Mouse (Mus musculus) limb, embryonic 11.5 days (tissue): Measurements from ENCODE around the gene Ptpn14. TPM values are rescaled to one million over a fixed set of nuclear protein-coding genes. Genes with fewer than 3 reads are reported as not detected.

Source experiments
- ATAC-seq: fragments of 200-750 bp; cut with Nextera tagmentation; 2 replicates; pipeline ENCODE4 v1.8.0; 2017; ENCODE audit warnings: low read depth; ENCODE audit not compliant: insufficient number of reproducible peaks, low FRiP score, low TSS enrichment
- DNase-seq: peaks from one replicate; pipeline ENCODE4 v3.0.0-alpha.2; 2015; ENCODE audit warnings: low spot score
- H3K27ac ChIP-seq: fragments of 300-500 bp; sonication (generic); replicated peaks from 2 replicates; pipeline ENCODE4 v1.5.1; 2014; ENCODE audit warnings: low read depth, mild to moderate bottlenecking, low read length
- H3K27me3 ChIP-seq: fragments of 300-500 bp; sonication (generic); 2 replicates; pipeline ENCODE4 v1.6.1; 2014; ENCODE audit warnings: mild to moderate bottlenecking, low read length, mixed read lengths; ENCODE audit not compliant: control insufficient read depth, insufficient read depth
- H3K36me3 ChIP-seq: fragments of 300-500 bp; sonication (generic); 2 replicates; pipeline ENCODE4 v1.6.1; 2014; ENCODE audit warnings: mild to moderate bottlenecking, low read length, moderate library complexity, mixed read lengths; ENCODE audit not compliant: control insufficient read depth, insufficient read depth
- H3K4me1 ChIP-seq: fragments of 300-500 bp; sonication (generic); 2 replicates; pipeline ENCODE4 v1.6.1; 2014; ENCODE audit warnings: low read length, mixed read lengths; ENCODE audit not compliant: control insufficient read depth, insufficient read depth
- H3K4me2 ChIP-seq: fragments of 300-500 bp; sonication (generic); 2 replicates; pipeline ENCODE4 v1.6.1; 2014; ENCODE audit warnings: low read depth, mild to moderate bottlenecking, moderate library complexity; ENCODE audit not compliant: severe bottlenecking
- H3K4me3 ChIP-seq: fragments of 300-500 bp; sonication (generic); 2 replicates; pipeline ENCODE4 v1.5.1; 2014; ENCODE audit warnings: low read depth, low read length
- H3K9ac ChIP-seq: fragments of 300-500 bp; sonication (generic); 2 replicates; pipeline ENCODE4 v1.6.1; 2014; ENCODE audit warnings: mild to moderate bottlenecking, low read length
- H3K9me3 ChIP-seq: fragments of 300-500 bp; sonication (generic); 2 replicates; pipeline ENCODE4 v1.6.1; 2016; ENCODE audit warnings: low read length; ENCODE audit not compliant: control insufficient read depth
- WGBS: fragments of 180-500 bp; shearing (Covaris S2); extraction: QIAGEN DNeasy Blood & Tissue Kit; methylation state at CpG from one replicate; pipeline ENCODE4 v1.1.7; 2014; 5-methylcytosine and 5-hydroxymethylcytosine counted together
- polyA plus RNA-seq: library from polyadenylated mRNA; unstranded; fragments of >200 nt; fragmentation: Nextera tagmentation; extraction: Ambion mirVana; gene quantifications from 2 replicates; pipeline ENCODE4 v1.2.1, GENCODE M21; 2014

The Ptpn14 gene
- polyA plus RNA-seq, 1 experiment from 2014 or later: 8.8 TPM

GRCm38 (mm10) chr1:189764258-189764657 is 36.2 kb downstream of the Ptpn14 start:
- Histone ChIP-seq H3K27ac (no peak overlapping the region), H3K36me3 (no peaks in the 10 kb centered on the region), H3K4me1 (peaks cover 15% of the 10 kb centered on the region), H3K4me2 (no peak overlapping the region), H3K9ac (no peak overlapping the region), H3K27me3 (no peaks in the 10 kb centered on the region), H3K4me3 (no peak overlapping the region), H3K9me3 (no peaks in the 10 kb centered on the region)
- no peak for DNase-seq
- ATAC-seq: no peak
- 77% methylated on average over 5 of the region's 5 CpGs for WGBS

- Histone ChIP-seq H3K4me1 (no peaks in the 10 kb centered on the region), H3K36me3 (no peaks in the 10 kb centered on the region), H3K4me2 (no peak overlapping the region), H3K27ac (no peak overlapping the region), H3K9ac (no peak overlapping the region), H3K9me3 (no peaks in the 10 kb centered on the region), H3K27me3 (no peaks in the 10 kb centered on the region), H3K4me3 (no peak overlapping the region)
- DNase-seq (no peak), ATAC-seq (no peak)
- 54% methylated on average over 10 of the region's 10 CpGs for WGBS
These were observed 39.1 kb downstream of the Ptpn14 start for GRCm38 (mm10) chr1:189767164-189767563.

GRCm38 (mm10) chr1:189767910-189768309 is 39.8 kb downstream of the Ptpn14 start:
- H3K4me1 ChIP-seq: no peaks in the 10 kb centered on the region
- DNase-seq: no peak
- no peak overlapping the region for H3K27ac ChIP-seq
- H3K9me3 ChIP-seq: no peaks in the 10 kb centered on the region
- H3K4me2 ChIP-seq: no peak overlapping the region
- no peaks in the 10 kb centered on the region for H3K27me3 ChIP-seq
- no peak overlapping the region for H3K4me3 ChIP-seq
- ATAC-seq: no peak
- no peaks in the 10 kb centered on the region for H3K36me3 ChIP-seq
- no peak overlapping the region for H3K9ac ChIP-seq
- 72% methylated on average over 9 of the region's 9 CpGs for WGBS

- Histone ChIP-seq H3K4me2 (no peak overlapping the region), H3K4me3 (no peak overlapping the region), H3K36me3 (no peaks in the 10 kb centered on the region), H3K27me3 (no peaks in the 10 kb centered on the region), H3K9ac (no peak overlapping the region), H3K9me3 (no peaks in the 10 kb centered on the region), H3K27ac (no peak overlapping the region), H3K4me1 (no peaks in the 10 kb centered on the region)
- no peak for DNase-seq
- 82% methylated on average over 3 of the region's 3 CpGs for WGBS
- no peak for ATAC-seq
These were observed 42.4 kb downstream of the Ptpn14 start for GRCm38 (mm10) chr1:189770516-189770915.

- H3K4me3 ChIP-seq: no peak overlapping the region
- H3K27ac ChIP-seq: no peak overlapping the region
- no peak overlapping the region for H3K9ac ChIP-seq
- DNase-seq: no peak
- no peaks in the 10 kb centered on the region for H3K4me1 ChIP-seq
- 91% methylated on average over 10 of the region's 10 CpGs for WGBS
- H3K4me2 ChIP-seq: no peak overlapping the region
- H3K9me3 ChIP-seq: no peaks in the 10 kb centered on the region
- no peaks in the 10 kb centered on the region for H3K27me3 ChIP-seq
- ATAC-seq: no peak
- no peaks in the 10 kb centered on the region for H3K36me3 ChIP-seq
These were observed 44.6 kb downstream of the Ptpn14 start for GRCm38 (mm10) chr1:189772707-189773106.

GRCm38 (mm10) chr1:189774778-189775177 is 46.7 kb downstream of the Ptpn14 start:
- Histone ChIP-seq H3K36me3 (no peaks in the 10 kb centered on the region), H3K9me3 (no peaks in the 10 kb centered on the region), H3K27me3 (no peaks in the 10 kb centered on the region), H3K4me2 (no peak overlapping the region), H3K27ac (no peak overlapping the region), H3K4me3 (no peak overlapping the region), H3K9ac (no peak overlapping the region), H3K4me1 (peaks cover 4% of the 10 kb centered on the region)
- WGBS: 63% methylated on average over 1 of the region's 1 CpGs
- no peak for DNase-seq
- no peak for ATAC-seq

- Histone ChIP-seq H3K27me3 (no peaks in the 10 kb centered on the region), H3K4me1 (peaks cover 4% of the 10 kb centered on the region), H3K9me3 (no peaks in the 10 kb centered on the region), H3K9ac (no peak overlapping the region), H3K36me3 (no peaks in the 10 kb centered on the region), H3K4me2 (no peak overlapping the region), H3K27ac (no peak overlapping the region), H3K4me3 (no peak overlapping the region)
- no peak for ATAC-seq
- no peak for DNase-seq
- 84% methylated on average over 6 of the region's 6 CpGs for WGBS
These were observed 49.1 kb downstream of the Ptpn14 start for GRCm38 (mm10) chr1:189777207-189777606.

GRCm38 (mm10) chr1:189778343-189778742 is 50.3 kb downstream of the Ptpn14 start:
- no peaks in the 10 kb centered on the region for H3K36me3 ChIP-seq
- H3K4me3 ChIP-seq: no peak overlapping the region
- H3K4me2 ChIP-seq: no peak overlapping the region
- 57% methylated on average over 5 of the region's 5 CpGs for WGBS
- H3K9ac ChIP-seq: no peak overlapping the region
- DNase-seq: no peak
- no peaks in the 10 kb centered on the region for H3K27me3 ChIP-seq
- no peak for ATAC-seq
- H3K4me1 ChIP-seq: peaks cover 4% of the 10 kb centered on the region
- H3K9me3 ChIP-seq: no peaks in the 10 kb centered on the region
- H3K27ac ChIP-seq: no peak overlapping the region

- no peak overlapping the region for H3K9ac ChIP-seq
- H3K4me3 ChIP-seq: no peak overlapping the region
- H3K27me3 ChIP-seq: no peaks in the 10 kb centered on the region
- DNase-seq: no peak
- ATAC-seq: no peak
- H3K4me1 ChIP-seq: peaks cover 4% of the 10 kb centered on the region
- WGBS: 62% methylated on average over 3 of the region's 3 CpGs
- no peak overlapping the region for H3K27ac ChIP-seq
- H3K9me3 ChIP-seq: no peaks in the 10 kb centered on the region
- no peaks in the 10 kb centered on the region for H3K36me3 ChIP-seq
- no peak overlapping the region for H3K4me2 ChIP-seq
These were observed 51.2 kb downstream of the Ptpn14 start for GRCm38 (mm10) chr1:189779226-189779625.
